Mouse (Mus musculus) frontal cortex, adult 2 months (tissue): ENCODE results near the gene Ppp1r3e. TPM values are rescaled to one million over a fixed set of nuclear protein-coding genes. Genes with fewer than 3 reads are reported as not detected.

Source experiments
- DNase-seq, 2 experiments: peaks; one replicate each; pipeline ENCODE4 v3.0.0; 2022; ENCODE audit warnings: low spot score in 1 of 2; ENCODE audit errors: extremely low spot score in 1 of 2
- polyA plus RNA-seq: library from polyadenylated mRNA; depleted of rRNA; stranded (reverse); fragments of >200 nt; gene quantifications from 2 replicates; pipeline ENCODE4 v1.2.3, GENCODE M21; 2012; rRNA removed

Ppp1r3e gene
- 13.7 and 16.1 TPM in 2 replicates for polyA plus RNA-seq

DNA sequence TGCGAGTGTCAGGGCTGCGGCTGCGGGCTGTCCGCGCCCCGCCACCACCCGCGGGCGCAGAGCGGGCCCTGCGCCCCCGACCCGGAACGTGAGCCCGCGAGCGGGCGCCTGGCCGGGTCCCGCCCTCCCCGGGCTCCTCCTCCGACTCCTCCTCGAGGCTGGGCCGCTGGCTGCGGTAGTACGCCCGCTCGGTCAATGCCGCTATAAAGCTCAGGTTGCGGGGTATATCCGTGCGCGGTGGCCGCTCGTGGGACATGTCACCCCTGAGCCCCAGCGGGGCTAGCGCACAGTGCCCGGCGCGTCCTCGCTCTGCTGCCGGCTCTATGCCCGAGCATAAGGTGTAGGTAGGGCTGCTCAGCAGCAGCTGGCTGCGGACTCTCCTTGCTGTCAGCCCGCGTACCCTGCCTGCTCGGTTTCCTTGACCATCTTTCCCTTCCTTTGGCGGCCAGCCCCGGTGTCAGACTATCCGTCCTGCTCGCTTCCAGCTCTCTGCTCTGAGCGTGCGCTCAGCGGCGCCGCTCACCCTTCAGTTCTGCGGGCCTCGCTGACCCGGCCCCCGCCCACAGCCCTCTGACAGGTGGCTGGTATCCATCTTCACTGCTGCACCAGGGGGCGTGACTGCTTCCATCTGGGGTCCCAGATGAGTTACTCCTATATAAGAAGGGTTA, at the start of gene Ppp1r3e:
TSS of gene Ppp1r3e (minus strand) at position 503 of the 668 bp plus-strand sequence.
- DNase-seq, result peak in 1 of 2 experiments; percentile 60

DNA sequence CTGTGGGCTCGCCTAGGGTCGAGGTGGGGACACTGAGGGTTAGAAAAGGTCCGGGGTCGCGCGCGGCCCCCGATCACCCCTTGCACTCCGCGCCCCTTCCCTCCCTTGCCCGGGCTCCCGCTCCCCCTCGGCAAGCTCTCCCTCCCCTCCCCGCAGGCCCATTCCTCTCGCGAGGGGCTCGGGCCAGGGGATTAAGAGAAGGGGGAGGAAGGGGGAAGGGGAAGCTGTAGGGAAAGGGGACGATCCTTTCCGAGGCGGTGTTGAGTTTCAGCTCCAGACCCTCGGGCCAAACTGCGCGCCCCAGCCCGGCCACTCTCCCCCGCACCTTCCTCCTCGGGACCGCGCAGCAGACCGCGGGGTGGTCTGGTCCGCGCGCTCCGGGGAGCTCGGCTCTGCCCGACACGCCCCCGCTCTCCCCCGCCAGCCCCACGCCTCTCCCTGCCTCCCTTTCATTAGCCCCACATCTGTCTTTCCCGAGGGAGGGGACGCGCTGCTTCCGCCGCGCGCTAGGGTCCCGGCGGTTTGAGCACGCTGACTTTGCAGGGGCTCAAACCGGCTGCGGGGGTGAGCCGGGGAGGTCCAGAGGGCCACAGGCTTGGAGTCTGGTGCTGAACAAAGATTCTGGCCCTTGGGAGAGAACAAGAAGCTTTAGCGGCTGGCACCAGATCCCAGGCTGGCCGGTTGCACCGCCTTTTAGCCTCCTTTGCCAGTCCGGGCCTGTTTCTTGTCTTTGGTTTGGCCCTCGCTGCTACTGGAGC, 49.2 kb upstream of the Ppp1r3e start:
- no peak for DNase-seq

DNA sequence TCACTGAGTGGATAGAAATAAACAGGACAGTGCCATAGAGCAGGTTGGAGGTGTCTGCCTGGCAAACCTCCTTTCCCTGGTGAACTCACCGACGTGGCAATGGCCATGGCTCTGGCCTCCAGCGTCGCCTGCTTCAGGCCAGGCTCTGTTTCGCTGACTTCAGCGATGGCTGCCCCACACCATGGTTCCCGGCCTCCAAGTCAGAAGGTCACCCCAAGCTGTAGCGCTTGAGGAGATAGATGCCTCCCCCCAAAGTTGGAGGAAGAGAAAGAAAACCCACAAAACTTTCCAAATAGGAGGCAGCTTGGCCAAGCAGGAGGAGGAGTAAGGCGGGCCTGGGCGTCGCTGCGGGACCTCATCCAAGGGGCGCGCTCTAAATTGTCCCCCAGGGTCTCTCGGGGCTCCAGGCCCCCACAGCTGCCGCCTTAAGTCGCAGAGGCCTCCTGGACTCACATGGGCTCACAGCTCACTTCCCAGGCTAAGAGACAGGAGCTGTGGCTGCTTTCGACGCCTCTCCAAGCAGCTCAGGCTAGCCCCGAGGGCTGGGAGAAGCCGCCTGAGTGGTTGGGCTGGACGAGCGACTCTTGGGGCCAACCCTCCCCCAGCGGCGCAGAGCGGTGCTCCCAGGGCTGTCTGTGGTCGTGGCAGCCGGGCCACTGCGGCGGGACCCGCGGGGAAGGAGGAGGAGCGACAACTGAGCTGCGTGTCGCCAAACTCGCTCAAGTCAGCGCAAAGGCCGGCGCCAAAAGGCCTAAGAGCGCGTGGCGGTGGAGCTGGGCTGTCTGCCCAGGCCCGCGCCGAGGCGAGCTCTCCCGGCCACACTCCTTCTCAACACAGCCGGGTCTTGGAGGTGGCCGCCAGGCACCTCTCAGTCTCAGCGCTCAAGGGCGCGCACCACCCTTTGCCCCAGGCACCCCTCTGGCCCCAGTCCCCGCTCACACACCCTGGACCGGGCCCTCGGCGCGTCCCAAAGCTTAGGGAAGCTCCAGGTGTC, 48.3 kb upstream of the Ppp1r3e start, which contains the start of gene Efs:
TSS of gene Efs (minus strand) at position 778 of the 994 bp plus-strand sequence.
- no peak for DNase-seq

DNA sequence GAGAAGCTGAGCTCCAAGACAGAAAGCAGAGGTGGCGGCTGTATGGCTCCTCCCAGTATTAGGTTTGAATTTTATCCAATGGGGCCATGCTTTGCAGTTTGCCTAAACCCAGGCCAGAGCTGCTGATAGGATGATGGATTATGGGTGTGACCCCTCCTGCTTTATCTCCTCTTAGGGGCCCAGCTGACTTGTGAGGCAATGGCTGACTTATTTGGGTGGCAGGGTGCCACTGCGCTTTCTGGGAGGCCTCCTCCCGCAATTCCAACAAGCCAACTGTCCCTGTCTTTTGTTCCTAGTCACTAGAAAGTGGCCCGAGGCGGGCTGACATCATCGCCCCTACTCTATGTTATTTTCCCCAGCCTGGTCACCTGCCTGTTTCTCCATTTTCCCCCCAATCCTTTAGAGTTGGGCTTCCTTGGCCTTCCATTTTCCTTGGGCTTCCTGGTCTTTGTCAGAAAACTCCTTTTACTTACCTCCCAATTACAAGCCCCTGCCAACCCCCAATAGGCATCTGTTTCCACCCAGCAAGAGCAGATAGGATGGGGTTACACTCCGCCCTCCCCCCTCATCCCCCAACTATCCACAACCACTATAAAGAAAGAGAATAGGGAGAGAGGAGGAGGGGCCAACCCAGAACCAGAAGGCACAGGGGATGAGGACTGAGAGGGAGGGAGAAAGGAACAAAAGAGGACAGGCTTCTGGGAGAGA, 47.4 kb upstream of the Ppp1r3e start:
- no peak for DNase-seq

DNA sequence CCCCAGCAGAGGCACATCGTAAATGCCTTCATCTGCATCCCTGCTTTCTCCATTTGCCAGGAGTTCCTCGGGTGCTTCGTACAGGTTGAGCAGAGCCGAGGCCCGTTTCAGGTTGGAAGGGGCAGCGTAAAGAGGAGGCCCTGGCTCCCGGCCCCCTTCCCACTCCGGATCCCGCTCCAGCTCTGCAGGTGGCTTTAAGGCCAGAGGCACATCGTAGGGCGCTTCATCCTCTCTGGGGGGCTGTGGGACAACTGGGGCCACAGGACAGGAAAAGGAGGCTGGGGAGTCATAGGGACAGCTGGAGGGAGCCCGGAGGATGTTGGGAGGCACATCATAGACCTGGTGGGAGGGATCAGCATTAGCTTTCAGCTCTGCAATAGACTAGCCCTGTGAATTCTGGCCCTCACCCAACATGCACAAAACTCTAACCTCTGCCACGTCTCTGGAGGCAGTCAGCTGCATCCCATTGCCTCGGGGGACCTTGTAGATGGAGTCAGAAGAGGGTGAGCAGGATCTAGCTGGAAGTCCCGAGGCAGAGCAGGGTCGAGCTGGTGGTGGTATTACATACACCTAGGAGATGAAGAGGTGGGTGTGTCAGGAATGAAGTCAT, 42.8 kb upstream of the Ppp1r3e start:
- no peak for DNase-seq

DNA sequence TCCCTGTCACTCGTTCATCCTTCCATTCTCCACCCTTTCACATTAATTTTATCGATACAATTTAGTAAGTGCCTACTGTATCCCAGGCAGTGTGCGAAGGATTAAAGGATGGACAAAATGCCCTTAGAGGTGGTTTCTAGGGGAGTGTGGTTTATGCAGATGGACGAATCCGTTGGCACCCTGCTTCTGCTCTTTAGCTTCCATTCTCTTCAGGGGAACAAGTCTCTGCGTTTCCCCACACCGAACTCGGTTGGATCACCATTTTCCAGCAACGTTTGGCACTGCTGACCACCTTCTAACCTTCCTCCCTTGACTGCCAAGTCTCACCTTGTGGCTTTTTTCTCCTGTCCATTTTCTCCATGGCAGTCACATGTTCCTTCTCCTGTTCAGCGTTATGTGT, 36.0 kb upstream of the Ppp1r3e start:
- DNase-seq, result no peak

DNA sequence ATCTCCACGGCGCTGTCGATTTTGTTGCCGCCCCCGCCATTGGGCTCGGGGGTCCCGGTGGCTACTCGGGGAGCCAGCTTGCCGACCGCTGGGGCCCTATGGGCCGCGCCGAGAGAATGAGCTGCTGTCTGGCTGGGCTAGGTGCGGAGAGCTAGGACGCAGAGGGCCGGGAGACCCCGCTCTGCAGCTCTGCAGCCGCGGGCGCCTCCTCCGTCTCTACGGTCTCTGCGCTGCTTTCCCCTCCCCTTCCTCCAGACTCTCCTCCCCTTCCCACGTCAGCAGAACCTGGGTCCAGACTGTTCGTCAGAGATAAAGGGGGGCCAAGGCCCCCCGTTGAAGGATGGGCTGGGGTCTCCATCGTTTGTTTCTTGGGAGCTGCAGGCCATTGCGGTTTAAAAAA, 35.5 kb upstream of the Ppp1r3e start, which contains the start of gene Slc22a17:
TSS of gene Slc22a17 (minus strand) at position 247 of the 400 bp plus-strand sequence.
- peak; percentile 61 to 88 for DNase-seq

DNA sequence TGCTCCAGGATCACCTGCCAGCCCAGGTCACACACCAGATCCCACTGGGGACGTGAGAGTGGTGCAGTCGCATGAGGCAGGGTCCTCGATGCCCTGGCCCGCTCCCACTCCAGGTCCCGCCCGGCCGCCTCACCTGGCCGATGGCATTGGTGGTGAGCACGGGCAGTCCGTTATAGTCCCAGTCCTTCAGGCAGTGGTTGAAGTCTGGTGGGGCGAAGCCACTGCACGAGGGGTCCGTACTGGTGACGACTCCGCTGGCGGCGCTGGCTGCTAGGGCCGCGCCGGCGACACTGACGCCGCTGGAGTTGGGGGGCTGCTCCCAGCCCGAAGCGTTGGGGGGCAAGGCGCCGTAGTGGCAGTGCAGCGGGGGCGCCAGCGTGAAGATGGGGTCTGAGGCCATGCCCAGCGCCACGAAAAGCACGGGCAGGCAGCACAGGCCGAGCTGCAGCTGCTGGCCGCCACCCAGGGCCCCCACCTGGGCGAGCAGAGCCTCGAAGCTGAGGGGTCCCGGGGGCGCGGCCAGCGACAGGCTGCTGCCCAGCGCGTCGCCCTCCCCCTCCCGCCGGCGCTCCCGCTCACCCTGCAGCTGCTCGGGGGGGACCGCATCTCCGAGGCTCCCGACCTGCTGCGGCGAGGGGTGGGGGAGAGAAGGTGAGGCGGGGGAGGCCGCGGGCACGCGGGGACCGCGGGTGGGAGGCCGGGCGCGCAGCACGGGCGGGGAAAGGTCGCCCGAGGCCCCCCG, 34.9 kb upstream of the Ppp1r3e start:
- DNase-seq, result no peak

DNA sequence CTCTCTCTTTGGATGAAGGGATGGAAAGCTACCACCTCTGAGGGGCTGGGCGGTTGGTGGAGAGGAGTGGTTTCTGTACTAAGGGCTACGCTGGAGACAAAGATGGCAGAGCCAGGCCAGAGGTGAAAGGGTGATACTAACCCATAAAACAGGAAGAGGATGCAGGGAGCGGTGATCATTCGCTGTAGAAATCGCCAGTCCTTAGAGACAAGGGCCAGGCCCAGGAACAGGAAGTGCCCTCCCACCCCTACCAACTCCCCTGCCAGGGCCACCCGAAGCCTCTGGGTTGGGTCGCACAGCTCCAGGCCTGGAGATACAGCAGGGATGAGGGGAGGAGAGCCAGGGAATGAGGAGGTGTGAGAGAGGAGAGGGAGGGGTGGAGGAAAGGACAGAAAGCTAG, 31.3 kb upstream of the Ppp1r3e start:
- DNase-seq, result no peak

DNA sequence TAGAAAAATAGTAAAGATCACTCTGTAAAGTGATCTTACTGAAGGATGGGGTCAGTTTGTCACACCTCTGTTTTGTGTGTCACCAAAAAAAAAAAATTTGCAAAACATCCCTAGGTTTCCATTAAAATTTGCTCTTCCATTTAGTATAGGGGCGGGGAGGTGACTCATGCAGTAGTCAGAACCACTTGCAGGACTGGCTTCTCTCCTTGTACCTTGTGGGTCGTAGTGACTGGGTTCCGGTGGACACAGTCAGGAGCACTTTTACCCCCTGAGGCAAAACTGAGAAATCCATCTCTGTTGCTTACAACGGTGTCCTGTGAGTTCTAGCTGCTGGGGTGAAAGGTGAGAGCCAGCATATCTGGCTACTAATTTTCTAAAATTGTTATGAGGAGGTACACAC, 26.3 kb upstream of the Ppp1r3e start:
- no peak for DNase-seq

DNA sequence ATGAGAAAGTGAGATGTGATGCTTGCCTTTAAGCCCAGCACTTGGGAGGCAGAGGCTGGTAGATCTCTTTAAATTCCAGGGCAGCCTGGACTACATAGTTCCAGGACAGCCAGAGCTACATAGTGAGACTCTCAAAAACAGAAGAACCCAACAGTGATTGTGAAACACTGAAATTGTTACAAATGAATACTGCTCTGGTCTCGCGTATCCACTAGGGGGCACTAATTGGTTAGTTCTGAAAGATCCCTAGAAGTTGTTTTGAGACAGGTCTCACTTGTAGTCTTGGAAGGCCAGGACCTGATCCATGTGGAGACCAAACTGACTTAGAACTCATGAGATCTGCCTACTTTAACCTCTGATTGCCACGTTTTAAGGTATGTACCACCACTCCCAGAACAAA, 23.0 kb upstream of the Ppp1r3e start:
- peak; percentile 79 to 94 for DNase-seq

DNA sequence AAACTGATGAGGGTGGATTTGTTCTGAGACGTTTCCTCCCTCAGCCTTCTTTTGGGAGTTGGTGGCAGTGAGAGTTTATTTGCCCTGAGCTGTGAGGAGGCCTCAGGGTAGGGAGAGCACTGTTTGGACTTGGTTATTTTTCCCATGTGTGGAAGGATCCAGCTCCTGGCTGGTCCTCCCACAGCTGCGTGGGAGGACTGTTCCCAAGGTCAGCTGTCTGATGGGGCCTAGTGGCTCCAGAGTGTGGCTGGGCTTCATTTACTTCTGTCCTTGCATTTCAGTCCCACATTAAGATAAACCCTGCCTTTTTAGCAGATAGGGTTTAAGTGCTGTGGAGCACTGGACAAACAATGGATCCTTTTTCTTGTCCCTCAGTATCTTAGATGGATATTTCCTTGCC, 20.1 kb upstream of the Ppp1r3e start:
- DNase-seq, result no peak

DNA sequence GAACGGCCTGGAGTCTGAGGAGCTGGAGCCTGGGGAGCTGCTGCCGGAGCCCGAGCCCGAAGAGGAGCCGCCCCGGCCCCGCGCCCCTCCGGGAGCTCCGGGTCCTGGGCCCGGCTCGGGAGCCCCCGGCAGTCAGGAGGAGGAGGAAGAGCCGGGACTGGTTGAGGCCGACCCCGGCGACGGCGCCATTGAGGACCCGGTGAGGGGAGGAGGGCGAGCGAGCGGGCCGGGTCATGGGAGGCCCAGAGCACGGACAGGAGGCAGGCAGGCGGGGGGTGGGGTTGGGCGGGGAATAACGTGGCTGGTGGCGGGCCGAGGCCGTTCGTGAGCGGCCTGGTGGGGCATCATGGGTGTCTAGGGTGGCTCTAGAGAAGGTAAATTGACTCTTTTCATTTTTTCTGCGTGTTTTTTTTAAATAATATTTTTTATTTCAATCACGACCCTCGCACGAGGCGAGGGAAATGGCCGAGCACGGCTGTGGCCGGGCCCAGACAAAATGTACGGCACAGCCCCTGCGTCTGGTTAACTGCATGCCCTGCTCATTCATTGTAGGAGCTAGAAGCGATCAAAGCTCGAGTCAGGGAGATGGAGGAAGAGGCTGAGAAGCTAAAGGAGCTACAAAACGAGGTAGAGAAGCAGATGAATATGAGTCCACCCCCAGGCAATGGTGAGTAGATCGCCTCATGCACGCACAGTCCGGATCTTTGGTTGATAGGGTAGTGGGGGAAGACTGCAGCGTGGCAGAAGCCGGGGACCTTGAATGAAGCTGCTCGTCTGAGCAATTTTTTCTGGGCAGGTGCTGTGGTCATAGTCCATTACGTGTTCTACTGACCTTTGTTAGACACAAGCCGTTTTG, 17.2 kb upstream of the Ppp1r3e start:
- peak in 1 of 2 experiments; percentile 40 for DNase-seq

DNA sequence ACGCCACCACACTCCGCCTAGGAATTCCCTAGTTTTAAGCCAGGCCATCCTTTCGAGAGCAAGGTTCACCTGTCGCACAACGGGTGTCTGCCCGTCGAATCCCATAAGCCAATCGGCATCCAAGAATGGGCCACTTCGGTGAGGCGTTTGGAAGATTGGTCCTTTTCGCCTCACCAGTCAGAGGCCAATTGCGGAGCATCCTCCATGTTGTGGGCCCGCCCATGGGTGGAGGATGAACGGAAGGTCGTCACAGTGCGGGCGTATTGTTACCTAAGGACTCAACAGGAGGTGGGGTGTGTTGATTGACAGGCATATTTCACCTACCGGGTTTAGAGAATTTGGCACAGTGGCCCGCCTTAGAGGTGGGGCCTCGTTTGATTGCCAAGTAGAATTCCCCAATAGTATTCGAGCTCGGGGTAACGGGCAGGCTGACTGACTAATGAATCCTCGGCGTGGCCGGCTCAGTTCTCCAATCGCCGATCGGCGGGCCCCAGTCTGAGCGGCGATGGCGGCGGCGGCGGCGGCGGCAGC, 16.4 kb upstream of the Ppp1r3e start:
- DNase-seq, result peak; percentile 99 to 100

DNA sequence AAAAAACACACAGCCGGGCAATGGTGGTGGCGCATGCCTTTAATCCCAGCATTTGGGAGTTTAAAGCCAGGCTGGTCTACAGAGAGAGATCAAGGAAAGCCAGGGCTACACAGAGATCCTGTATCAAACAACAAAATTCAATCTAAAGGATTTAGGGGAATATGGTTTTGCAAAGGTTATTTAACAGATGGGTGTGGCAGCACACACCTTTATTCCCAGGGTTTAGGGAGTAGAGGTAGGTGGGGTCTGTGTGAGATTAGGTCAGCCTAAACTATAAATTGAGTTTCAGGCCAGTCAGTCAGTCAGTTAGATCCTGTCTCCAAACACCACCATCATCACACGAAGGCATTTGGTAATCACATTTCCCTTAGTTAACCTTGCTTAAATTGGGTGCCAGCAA, 14.8 kb upstream of the Ppp1r3e start, which contains the start of gene Pabpn1:
TSS of gene Pabpn1 (plus strand) at position 301 of the 400 bp plus-strand sequence.
- DNase-seq, result no peak

DNA sequence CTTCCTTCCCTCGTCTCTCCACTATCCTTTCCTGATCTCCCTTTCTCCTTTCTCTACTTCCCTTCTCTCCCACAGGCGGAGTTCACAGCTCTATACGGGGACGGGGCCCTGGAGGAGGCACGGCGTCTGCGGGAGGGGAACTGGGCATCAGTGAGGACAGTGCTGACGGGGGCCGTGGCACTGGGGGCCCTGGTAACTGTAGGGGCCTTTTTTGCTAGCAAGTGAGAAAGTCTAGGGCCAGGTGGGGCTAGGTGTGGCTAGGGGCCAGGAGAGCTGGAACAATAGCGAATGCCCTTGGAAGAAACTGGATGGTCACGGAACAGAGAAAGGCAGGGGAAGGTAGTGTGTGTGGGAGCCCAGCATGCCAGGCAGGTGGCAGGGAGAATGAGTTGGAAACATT, 8.0 kb upstream of the Ppp1r3e start:
- DNase-seq, result no peak

DNA sequence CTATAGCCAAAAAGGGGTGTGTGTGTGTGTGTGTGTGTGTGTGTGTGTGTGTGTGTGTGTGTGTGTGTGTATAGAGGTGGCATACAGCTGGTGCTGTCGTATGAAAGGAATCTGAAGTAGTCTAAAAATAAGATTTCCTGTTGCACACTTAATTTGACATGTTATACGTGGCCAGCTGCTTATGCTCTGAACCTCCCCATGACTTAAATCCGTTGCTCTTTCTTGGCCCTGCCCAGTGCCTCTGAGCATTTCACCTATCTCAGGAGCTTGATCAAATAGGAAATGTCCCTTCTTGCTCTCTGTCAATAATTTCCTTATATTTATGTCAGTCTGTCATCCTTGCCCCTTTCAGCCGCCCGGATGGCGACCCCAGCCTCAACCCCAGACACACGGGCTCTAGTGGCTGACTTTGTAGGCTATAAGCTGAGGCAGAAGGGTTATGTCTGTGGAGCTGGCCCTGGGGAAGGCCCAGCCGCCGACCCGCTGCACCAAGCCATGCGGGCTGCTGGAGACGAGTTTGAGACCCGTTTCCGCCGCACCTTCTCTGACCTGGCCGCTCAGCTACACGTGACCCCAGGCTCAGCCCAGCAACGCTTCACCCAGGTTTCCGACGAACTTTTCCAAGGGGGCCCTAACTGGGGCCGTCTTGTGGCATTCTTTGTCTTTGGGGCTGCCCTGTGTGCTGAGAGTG, 6.8 kb upstream of the Ppp1r3e start:
- no peak for DNase-seq
